Mouse (Mus musculus): ENCODE measurements around the gene Nfe2.

Gene Nfe2

DNA sequence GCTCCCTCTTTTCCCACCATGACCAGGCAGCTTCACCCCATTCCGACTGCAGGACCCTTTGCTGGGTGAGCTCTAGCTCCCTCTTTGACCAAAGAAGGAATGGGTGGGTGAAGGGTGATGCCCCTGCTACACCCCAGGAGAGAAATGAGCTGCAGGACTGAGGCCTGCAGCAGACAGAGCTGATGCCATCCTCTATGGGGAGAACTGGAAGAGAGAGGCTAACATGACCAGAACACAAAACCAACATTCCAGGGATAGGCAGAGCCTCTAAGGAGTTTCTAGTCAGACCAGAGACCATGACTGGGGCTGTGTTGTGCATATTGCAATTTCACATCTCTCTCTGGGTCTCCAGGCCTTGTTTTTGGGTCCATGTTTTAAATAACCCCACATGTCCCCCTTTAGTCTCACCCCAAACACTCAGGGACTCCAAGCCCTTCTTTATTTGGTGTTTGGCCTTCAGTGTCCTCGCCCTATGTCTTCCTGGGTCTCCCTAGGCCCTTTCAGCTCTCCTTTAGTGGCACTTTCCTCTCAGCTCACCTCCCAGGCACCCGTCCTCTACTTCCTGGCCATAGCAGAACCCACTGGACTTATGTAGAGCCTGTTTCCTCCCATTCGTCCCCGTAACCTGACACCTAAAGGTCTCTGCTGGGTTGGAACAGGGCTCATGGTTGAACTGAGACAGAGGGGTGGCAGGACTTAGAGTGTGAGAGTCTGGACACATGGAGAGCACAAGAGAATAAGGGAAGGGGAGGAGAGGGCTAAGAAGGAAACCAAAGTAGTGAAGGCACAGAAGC lies 43.5 kb upstream of the Nfe2 start:
- H3K9me3 ChIP-seq (ENCODE audit: low read length): no peaks in the 10 kb centered on the region
- no peak overlapping the region for H3K4me3 ChIP-seq (replicated peaks; ENCODE audit: low read length)
- peaks cover 47% of the 10 kb centered on the region for H3K27me3 ChIP-seq (ENCODE audit: insufficient read depth, low read length)
- peaks cover 89% of the 10 kb centered on the region for H3K4me1 ChIP-seq (replicated peaks; ENCODE audit: low read depth, low read length)
- TF ChIP-seq NANOG (IDR thresholded peaks at IDR 0.05; ENCODE audit: borderline replicate concordance, low read length): no peak
- no peak for TF ChIP-seq CTCF (conservative IDR thresholded peaks at IDR 0.05; ENCODE audit: low read length)
- no peak for TF ChIP-seq POU5F1 (IDR thresholded peaks at IDR 0.05; ENCODE audit: borderline replicate concordance, low read length)
- peaks cover 33% of the 10 kb centered on the region for H3K36me3 ChIP-seq (ENCODE audit: insufficient read depth, low read length)

GRCm38 (mm10) chr15:103301046-103301445 lies 42.8 kb upstream of the Nfe2 start:
- peaks cover 40% of the 10 kb centered on the region for H3K36me3 ChIP-seq (ENCODE audit: insufficient read depth, low read length)
- H3K4me1 ChIP-seq (replicated peaks; ENCODE audit: low read depth, low read length): peaks cover 92% of the 10 kb centered on the region
- no peak overlapping the region for H3K4me3 ChIP-seq (replicated peaks; ENCODE audit: low read length)
- TF ChIP-seq NANOG (IDR thresholded peaks at IDR 0.05; ENCODE audit: borderline replicate concordance, low read length) (no peak), CTCF (conservative IDR thresholded peaks at IDR 0.05; ENCODE audit: low read length) (no peak), POU5F1 (IDR thresholded peaks at IDR 0.05; ENCODE audit: borderline replicate concordance, low read length) (no peak)
- H3K27me3 ChIP-seq (ENCODE audit: insufficient read depth, low read length): peaks cover 43% of the 10 kb centered on the region
- H3K9me3 ChIP-seq (ENCODE audit: low read length): no peaks in the 10 kb centered on the region

- Histone ChIP-seq H3K9me3 (ENCODE audit: low read length) (no peaks in the 10 kb centered on the region), H3K4me3 (replicated peaks; ENCODE audit: low read length) (peak overlapping the region; percentile 62; the same call in 1 of the 2 replicates), H3K36me3 (ENCODE audit: insufficient read depth, low read length) (peaks cover 45% of the 10 kb centered on the region), H3K4me1 (replicated peaks; ENCODE audit: low read depth, low read length) (peaks cover 92% of the 10 kb centered on the region), H3K27me3 (ENCODE audit: insufficient read depth, low read length) (peaks cover 39% of the 10 kb centered on the region)
- TF ChIP-seq POU5F1 (IDR thresholded peaks at IDR 0.05; ENCODE audit: borderline replicate concordance, low read length): no peak
- no peak for TF ChIP-seq CTCF (conservative IDR thresholded peaks at IDR 0.05; ENCODE audit: low read length)
- no peak for TF ChIP-seq NANOG (IDR thresholded peaks at IDR 0.05; ENCODE audit: borderline replicate concordance, low read length)
Measured at GRCm38 (mm10) chr15:103300560-103300959, 42.4 kb upstream of the Nfe2 start.

- Histone ChIP-seq H3K27me3 (ENCODE audit: insufficient read depth, low read length) (peaks cover 38% of the 10 kb centered on the region), H3K36me3 (ENCODE audit: insufficient read depth, low read length) (peaks cover 50% of the 10 kb centered on the region), H3K4me1 (replicated peaks; ENCODE audit: low read depth, low read length) (peaks cover 96% of the 10 kb centered on the region), H3K9me3 (ENCODE audit: low read length) (no peaks in the 10 kb centered on the region), H3K4me3 (replicated peaks; ENCODE audit: low read length) (peak overlapping the region; percentile 62)
- TF ChIP-seq NANOG (IDR thresholded peaks at IDR 0.05; ENCODE audit: borderline replicate concordance, low read length): no peak
- TF ChIP-seq CTCF (conservative IDR thresholded peaks at IDR 0.05; ENCODE audit: low read length): no peak
- no peak for TF ChIP-seq POU5F1 (IDR thresholded peaks at IDR 0.05; ENCODE audit: borderline replicate concordance, low read length)
Measured at GRCm38 (mm10) chr15:103300067-103300471, 41.9 kb upstream of the Nfe2 start.

DNA sequence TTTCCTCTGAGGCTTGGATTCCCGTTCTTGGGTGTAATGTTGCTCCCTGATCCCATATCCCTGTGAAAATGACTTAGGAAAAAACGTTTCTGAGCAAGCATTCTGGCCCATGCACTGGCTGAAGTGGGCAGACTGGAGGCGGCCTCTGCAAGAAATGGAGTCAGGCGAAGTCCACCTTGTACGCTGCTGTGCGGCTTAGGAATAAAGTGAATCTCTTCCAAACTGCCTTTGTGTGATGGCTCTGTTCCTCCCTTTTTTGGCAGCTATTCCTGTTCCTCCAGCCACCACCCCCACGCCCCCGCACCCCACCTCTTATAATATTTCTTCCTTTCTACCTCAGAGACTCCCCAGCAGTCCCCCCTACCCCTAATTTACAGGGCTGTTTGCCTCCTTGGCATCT lies 41.4 kb upstream of the Nfe2 start:
- H3K36me3 ChIP-seq (ENCODE audit: insufficient read depth, low read length): peaks cover 54% of the 10 kb centered on the region
- H3K9me3 ChIP-seq (ENCODE audit: low read length): no peaks in the 10 kb centered on the region
- H3K4me1 ChIP-seq (replicated peaks; ENCODE audit: low read depth, low read length): peaks cover 98% of the 10 kb centered on the region
- H3K4me3 ChIP-seq (replicated peaks; ENCODE audit: low read length): peak overlapping the region; percentile 62
- peaks cover 36% of the 10 kb centered on the region for H3K27me3 ChIP-seq (ENCODE audit: insufficient read depth, low read length)
- TF ChIP-seq NANOG (IDR thresholded peaks at IDR 0.05; ENCODE audit: borderline replicate concordance, low read length) (no peak), POU5F1 (IDR thresholded peaks at IDR 0.05; ENCODE audit: borderline replicate concordance, low read length) (no peak), CTCF (conservative IDR thresholded peaks at IDR 0.05; ENCODE audit: low read length) (no peak)

DNA sequence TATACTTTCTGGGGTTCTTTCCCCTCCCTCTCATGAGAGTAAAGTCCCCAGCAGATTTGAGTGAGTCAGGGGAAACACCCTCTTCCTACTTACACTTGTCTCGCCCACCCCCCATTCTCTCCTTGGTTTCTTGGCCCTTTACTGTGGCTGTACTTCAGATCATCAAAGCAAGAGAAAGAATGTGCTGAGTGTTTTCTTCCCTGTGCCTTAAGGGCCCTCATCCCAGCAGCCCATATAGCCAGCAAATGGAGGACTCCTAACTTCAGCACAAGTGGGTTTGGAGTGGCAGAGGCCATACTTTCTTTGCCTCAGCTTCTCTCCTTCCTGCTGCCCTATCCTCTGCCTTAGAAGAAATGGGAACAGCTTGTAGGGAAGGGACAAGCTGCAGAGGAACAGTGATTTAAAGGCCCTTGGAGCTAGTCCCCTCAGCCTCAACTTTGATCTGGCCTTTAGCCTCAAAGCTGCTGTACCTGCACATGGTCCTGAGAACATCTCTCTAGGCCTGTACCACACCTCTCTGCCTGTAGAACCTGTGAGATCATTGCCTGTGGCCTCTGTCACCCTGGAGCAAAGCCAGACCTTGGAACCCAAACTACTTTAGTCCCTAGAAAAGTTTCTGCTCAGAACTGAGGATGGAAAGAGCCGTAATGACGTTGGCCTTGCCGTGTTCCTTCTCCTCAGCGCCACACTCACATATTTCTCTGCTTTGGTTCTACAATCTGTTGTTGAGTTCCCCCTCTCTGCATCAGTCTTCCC lies 40.8 kb upstream of the Nfe2 start:
- Histone ChIP-seq H3K4me1 (replicated peaks; ENCODE audit: low read depth, low read length) (peaks cover 95% of the 10 kb centered on the region), H3K36me3 (ENCODE audit: insufficient read depth, low read length) (peaks cover 57% of the 10 kb centered on the region), H3K4me3 (replicated peaks; ENCODE audit: low read length) (peak overlapping the region; percentile 62; the same call in 1 of the 2 replicates), H3K9me3 (ENCODE audit: low read length) (no peaks in the 10 kb centered on the region), H3K27me3 (ENCODE audit: insufficient read depth, low read length) (peaks cover 30% of the 10 kb centered on the region)
- TF ChIP-seq POU5F1 (IDR thresholded peaks at IDR 0.05; ENCODE audit: borderline replicate concordance, low read length) (no peak), CTCF (conservative IDR thresholded peaks at IDR 0.05; ENCODE audit: low read length) (no peak), NANOG (IDR thresholded peaks at IDR 0.05; ENCODE audit: borderline replicate concordance, low read length) (no peak)

GRCm38 (mm10) chr15:103298026-103298425 lies 39.8 kb upstream of the Nfe2 start:
- Histone ChIP-seq H3K36me3 (ENCODE audit: insufficient read depth, low read length) (peaks cover 67% of the 10 kb centered on the region), H3K27me3 (ENCODE audit: insufficient read depth, low read length) (peaks cover 20% of the 10 kb centered on the region), H3K4me1 (replicated peaks; ENCODE audit: low read depth, low read length) (peaks cover 85% of the 10 kb centered on the region), H3K9me3 (ENCODE audit: low read length) (no peaks in the 10 kb centered on the region), H3K4me3 (replicated peaks; ENCODE audit: low read length) (no peak overlapping the region)
- TF ChIP-seq NANOG (IDR thresholded peaks at IDR 0.05; ENCODE audit: borderline replicate concordance, low read length): no peak
- TF ChIP-seq POU5F1 (IDR thresholded peaks at IDR 0.05; ENCODE audit: borderline replicate concordance, low read length): no peak
- TF ChIP-seq CTCF (conservative IDR thresholded peaks at IDR 0.05; ENCODE audit: low read length): no peak

- Histone ChIP-seq H3K36me3 (ENCODE audit: insufficient read depth, low read length) (peaks cover 74% of the 10 kb centered on the region), H3K9me3 (ENCODE audit: low read length) (no peaks in the 10 kb centered on the region), H3K27me3 (ENCODE audit: insufficient read depth, low read length) (peaks cover 14% of the 10 kb centered on the region), H3K4me3 (replicated peaks; ENCODE audit: low read length) (no peak overlapping the region), H3K4me1 (replicated peaks; ENCODE audit: low read depth, low read length) (peaks cover 77% of the 10 kb centered on the region)
- TF ChIP-seq CTCF (conservative IDR thresholded peaks at IDR 0.05; ENCODE audit: low read length): no peak
- TF ChIP-seq POU5F1 (IDR thresholded peaks at IDR 0.05; ENCODE audit: borderline replicate concordance, low read length): no peak
- TF ChIP-seq NANOG (IDR thresholded peaks at IDR 0.05; ENCODE audit: borderline replicate concordance, low read length): no peak
Measured at GRCm38 (mm10) chr15:103297313-103297712, 39.1 kb upstream of the Nfe2 start.
